In the genomic region with DNA sequence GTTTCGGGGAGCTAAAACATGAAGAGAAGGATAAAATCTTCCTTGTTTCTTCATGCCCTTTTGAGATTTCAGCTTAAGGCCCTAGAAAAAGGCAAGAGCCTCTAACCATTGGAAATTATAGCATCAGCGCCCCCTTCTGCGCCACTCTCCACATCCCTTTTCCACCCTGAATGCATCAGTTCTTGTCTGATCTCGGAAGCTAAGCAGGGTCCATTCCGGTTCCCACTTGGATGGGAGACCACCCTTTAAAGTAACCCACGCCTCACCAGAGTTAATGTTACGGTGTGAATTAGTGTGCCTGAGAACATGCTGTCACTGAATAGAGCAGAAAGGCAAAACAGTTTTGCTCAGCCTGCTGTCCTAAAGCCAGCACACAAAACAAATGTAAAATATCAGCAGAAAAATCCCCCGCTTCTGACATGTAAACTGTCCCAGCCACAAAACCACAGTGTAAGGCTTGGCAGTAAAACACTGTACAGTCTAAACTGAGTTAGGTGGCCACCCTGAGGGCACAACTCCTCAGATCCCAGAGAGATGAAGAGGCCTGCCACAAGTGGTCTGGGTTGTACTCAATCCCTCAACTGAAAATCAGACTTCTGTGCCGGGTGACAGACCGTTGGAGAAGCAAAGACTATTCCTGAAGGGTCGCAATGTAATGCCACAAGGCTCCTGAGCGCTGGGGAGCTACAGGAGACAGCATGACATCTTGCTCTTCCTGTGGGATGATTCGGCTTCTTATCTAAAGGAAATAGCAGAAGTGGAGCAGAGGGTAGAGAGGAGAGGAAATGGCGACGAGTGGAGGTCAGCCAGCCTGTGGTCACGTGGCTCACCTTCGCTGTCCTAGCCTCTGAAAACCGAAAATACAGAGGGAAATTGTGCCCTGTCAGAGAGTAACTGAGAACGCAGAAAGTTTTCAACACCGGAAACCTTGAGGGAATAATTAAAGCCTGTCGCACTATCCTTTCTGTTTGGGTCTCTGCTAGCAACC, we compare ENCODE assay signal across 8 mouse cellular contexts.
DNase-seq lines count a peak whose midpoint lies in the region; ATAC-seq and TF ChIP-seq lines count a peak whose summit lies in the region.

No protein-coding gene starts in this region.

- peaks cover 20% of the 10 kb centered on the region for H3K4me1 ChIP-seq in embryonic facial prominence, embryonic 12.5 days
- H3K4me1 ChIP-seq in intestine, embryonic 14.5 days (replicated peaks; ENCODE audit: control insufficient read depth, insufficient read depth, low read length): peaks cover 7% of the 10 kb centered on the region; the same call in 1 of the 2 replicates
- H3K4me1 ChIP-seq in liver, embryonic 15.5 days (replicated peaks): 0 out of 2 replicates have a peak, but pooled peaks cover 4% of the 10 kb centered on the region
- H3K4me1 ChIP-seq in spleen, adult 2 months (ENCODE audit: control insufficient read depth, insufficient read depth, insufficient read length): peaks cover 16% of the 10 kb centered on the region; the same call in 1 of the 2 replicates

- no peak overlapping the region for H3K4me3 ChIP-seq in left cerebral cortex, adult 2 months
- H3K4me3 ChIP-seq in embryonic facial prominence, embryonic 12.5 days: no peak overlapping the region
- no peak overlapping the region for H3K4me3 ChIP-seq in intestine, embryonic 14.5 days (ENCODE audit: low read depth, low read length)
- peak overlapping the region; percentile 23; the same call in 1 of the 2 replicates for H3K4me3 ChIP-seq in liver, embryonic 15.5 days (replicated peaks)
- H3K4me3 ChIP-seq in spleen, adult 2 months (ENCODE audit: extremely low read depth, insufficient read depth, insufficient read length): peak overlapping the region; percentile 8

- 0 out of 2 replicates have a peak, but pooled peaks have one; percentile 11 for TF ChIP-seq POLR2A in spleen, adult 2 months (IDR thresholded peaks at IDR 0.05; ENCODE audit: low read depth, low read length)

- no peaks in the 10 kb centered on the region for H3K36me3 ChIP-seq in embryonic facial prominence, embryonic 12.5 days
- no peaks in the 10 kb centered on the region for H3K36me3 ChIP-seq in intestine, embryonic 14.5 days (ENCODE audit: control insufficient read depth, insufficient read depth, low read length)
- no peaks in the 10 kb centered on the region for H3K36me3 ChIP-seq in liver, embryonic 15.5 days (replicated peaks)
- no peaks in the 10 kb centered on the region for H3K36me3 ChIP-seq in spleen, adult 2 months (ENCODE audit: control insufficient read depth, insufficient read depth, low read length)

- H3K27me3 ChIP-seq in embryonic facial prominence, embryonic 12.5 days: no peaks in the 10 kb centered on the region
- no peaks in the 10 kb centered on the region for H3K27me3 ChIP-seq in intestine, embryonic 14.5 days (replicated peaks; ENCODE audit: control insufficient read depth, insufficient read depth, low read length)
- no peaks in the 10 kb centered on the region for H3K27me3 ChIP-seq in liver, embryonic 15.5 days
- H3K27me3 ChIP-seq in spleen, adult 2 months (ENCODE audit: control insufficient read depth, insufficient read depth, low read length): no peaks in the 10 kb centered on the region

- H3K27ac ChIP-seq in left cerebral cortex, adult 2 months: no peak overlapping the region
- H3K27ac ChIP-seq in embryonic facial prominence, embryonic 12.5 days: 0 out of 2 replicates have a peak overlapping the region, but pooled peaks have one; percentile 11
- H3K27ac ChIP-seq in intestine, embryonic 14.5 days (ENCODE audit: low read depth): peak overlapping the region; percentile 51
- peak overlapping the region; percentile 64 for H3K27ac ChIP-seq in liver, embryonic 15.5 days (replicated peaks)
- peak overlapping the region; percentile 85 for H3K27ac ChIP-seq in spleen, adult 2 months (ENCODE audit: insufficient read depth, low read length)

- 38% methylated on average over 21 of the region's 21 CpGs for WGBS in embryonic facial prominence, embryonic 12.5 days
- 54% methylated on average over 21 of the region's 21 CpGs for whole genome bisulfite sequencing in intestine, embryonic 14.5 days
- WGBS in liver, embryonic 15.5 days (ENCODE audit: insufficient replicate concordance): 15% methylated on average over 21 of the region's 21 CpGs
- WGBS in spleen, adult 2 months: 13% methylated on average over 21 of the region's 21 CpGs

- peak in 1 of 2 experiments; percentile 27 for DNase-seq in left cerebral cortex, adult 2 months (ENCODE audit: extremely low spot score in 1 of 2, low spot score in 2 of 2)
- no peak for DNase-seq in left cerebral cortex, adult 18-20 months (ENCODE audit: low spot score in 2 of 2)
- peak; percentile 18 for DNase-seq in R1 (ENCODE audit: low read depth, low spot score)
- DNase-seq in intestine, embryonic 14.5 days (ENCODE audit: low spot score): peak; percentile 53
- DNase-seq in spleen, adult 2 months (ENCODE audit: low read depth in 1 of 2, low spot score in 2 of 2): peak in 1 of 2 experiments; percentile 51
- DNase-seq in left cerebral cortex, adult 9 months (ENCODE audit: low spot score in 2 of 2): no peak

- ATAC-seq in embryonic facial prominence, embryonic 12.5 days (ENCODE audit: insufficient number of reproducible peaks, insufficient read depth, low FRiP score, low TSS enrichment): no peak
- 0 out of 2 replicates have a peak, but pooled peaks have one; percentile 36 for ATAC-seq in intestine, embryonic 14.5 days (replicated peaks; ENCODE audit: low FRiP score, low TSS enrichment, low read depth)
- ATAC-seq in liver, embryonic 15.5 days (ENCODE audit: insufficient read depth): peak; percentile 67

- H3K9me3 ChIP-seq in embryonic facial prominence, embryonic 12.5 days: no peaks in the 10 kb centered on the region
- H3K9me3 ChIP-seq in intestine, embryonic 14.5 days (ENCODE audit: control insufficient read depth, low read length): no peaks in the 10 kb centered on the region
- no peaks in the 10 kb centered on the region for H3K9me3 ChIP-seq in liver, embryonic 15.5 days (replicated peaks)

- peak overlapping the region; percentile 19; the same call in 1 of the 2 replicates for H3K4me2 ChIP-seq in embryonic facial prominence, embryonic 12.5 days (replicated peaks)
- no peak overlapping the region for H3K4me2 ChIP-seq in intestine, embryonic 14.5 days (ENCODE audit: low read length)
- H3K4me2 ChIP-seq in liver, embryonic 15.5 days: peak overlapping the region; percentile 50

- no peak overlapping the region for H3K9ac ChIP-seq in embryonic facial prominence, embryonic 12.5 days
- H3K9ac ChIP-seq in intestine, embryonic 14.5 days (ENCODE audit: low read length): no peak overlapping the region
- no peak overlapping the region for H3K9ac ChIP-seq in liver, embryonic 15.5 days

- peak; percentile 28 for TF ChIP-seq CTCF in left cerebral cortex, adult 2 months (IDR thresholded peaks at IDR 0.05)
- no peak for TF ChIP-seq CTCF in spleen, adult 2 months (IDR thresholded peaks at IDR 0.05; ENCODE audit: extremely low read depth, insufficient read depth, insufficient read length, insufficient replicate concordance)

- intact Hi-C loops in left cerebral cortex, adult 2 months (cut with DNase I): loop anchor here (5.0 kb wide), 1 partner anchor 176 kb away; the partner anchor contains the start of gene Kctd12

Comparison
In these comparisons a context has a peak if more than half of its experiments do, and no peak if none do; other contexts are left out.
1. DNase-seq: peak in R1 (single experiment) and intestine, embryonic 14.5 days (single experiment); none in left cerebral cortex, adult 18-20 months (0 of 2) and left cerebral cortex, adult 9 months (0 of 2).
2. H3K4me3 ChIP-seq: peak in liver, embryonic 15.5 days (single experiment) and spleen, adult 2 months (single experiment); none in left cerebral cortex, adult 2 months (single experiment), embryonic facial prominence, embryonic 12.5 days (single experiment) and intestine, embryonic 14.5 days (single experiment).